Mouse (Mus musculus) frontal cortex, postnatal 25 days (tissue): Measurements from ENCODE around the gene Hdac1.

Experiments
- DNase-seq, 2 experiments: peaks; one replicate each; pipeline ENCODE4 v3.0.0; 2022; ENCODE audit warnings: low spot score in 2 of 2

Gene Hdac1

GRCm38 (mm10) chr4:129542592-129543141, at the start of gene Hdac1:
Hdac1 (minus strand) TSS chr4:129542713.
- peak; percentile 86 to 92 for DNase-seq

DNA sequence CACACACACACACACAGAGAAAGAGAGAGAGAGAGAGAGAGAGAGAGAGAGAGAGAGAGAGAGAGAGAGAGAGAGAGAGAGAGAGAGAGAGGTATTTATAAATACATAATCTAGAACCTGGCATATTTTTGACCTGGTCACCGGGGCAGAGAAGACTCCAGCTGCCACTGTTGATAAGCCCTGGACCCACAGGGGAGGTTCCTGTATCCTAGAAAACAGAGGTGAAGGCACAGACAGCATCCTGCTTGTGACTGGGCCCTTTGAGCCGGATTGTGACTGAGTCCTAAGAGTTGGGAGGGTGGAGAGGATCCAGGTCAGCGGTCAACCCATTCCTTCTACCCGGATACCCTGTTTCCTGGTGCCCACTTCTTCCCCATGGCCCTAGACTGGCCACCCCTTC, 46.4 kb upstream of the Hdac1 start:
- DNase-seq, result no peak

- DNase-seq, result no peak
These were observed 44.4 kb upstream of the Hdac1 start for GRCm38 (mm10) chr4:129586943-129587342.

GRCm38 (mm10) chr4:129585773-129586172, 43.3 kb upstream of the Hdac1 start:
- DNase-seq, result no peak

DNA sequence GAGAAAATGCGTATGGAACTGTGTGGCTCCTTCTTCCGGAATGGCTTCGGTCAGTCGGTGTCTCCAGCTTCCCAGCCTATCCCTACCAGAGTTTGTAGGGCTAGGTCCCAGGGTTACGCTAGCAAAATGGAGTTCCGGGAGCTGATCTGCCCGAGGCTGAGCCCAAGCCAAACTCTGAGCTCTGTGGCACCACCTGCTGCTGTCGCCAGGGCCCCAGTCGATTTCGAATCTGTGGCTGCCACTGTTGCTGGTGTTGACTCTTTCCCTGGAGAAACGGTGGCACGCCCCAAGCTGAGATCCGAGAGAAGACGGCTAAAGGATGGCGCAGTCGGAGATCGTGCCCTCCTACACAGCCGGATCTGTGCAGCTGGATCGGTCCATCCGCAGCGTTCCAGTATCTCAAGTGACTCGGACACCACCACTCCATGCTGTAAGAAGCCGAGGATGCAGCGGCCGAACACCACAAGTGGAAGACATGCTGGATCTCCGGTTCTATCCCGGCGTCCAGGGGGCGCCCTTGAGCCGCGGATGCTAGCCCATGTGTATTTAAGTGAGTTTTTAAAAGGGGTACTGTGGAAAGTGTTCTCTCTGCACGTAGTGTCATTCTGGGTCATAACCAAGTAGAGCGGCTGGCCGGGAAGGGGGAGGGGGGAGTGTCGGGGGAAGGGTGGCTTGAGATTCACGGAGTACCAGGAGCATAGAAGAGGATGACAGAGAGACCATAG, 42.5 kb upstream of the Hdac1 start:
- DNase-seq, result peak; percentile 72 to 80

- no peak for DNase-seq
These were observed 41.9 kb upstream of the Hdac1 start for GRCm38 (mm10) chr4:129584370-129584769.

- no peak for DNase-seq
These were observed 39.7 kb upstream of the Hdac1 start for GRCm38 (mm10) chr4:129582251-129582650.

GRCm38 (mm10) chr4:129580347-129580746, 37.8 kb upstream of the Hdac1 start:
- DNase-seq, result no peak

DNA sequence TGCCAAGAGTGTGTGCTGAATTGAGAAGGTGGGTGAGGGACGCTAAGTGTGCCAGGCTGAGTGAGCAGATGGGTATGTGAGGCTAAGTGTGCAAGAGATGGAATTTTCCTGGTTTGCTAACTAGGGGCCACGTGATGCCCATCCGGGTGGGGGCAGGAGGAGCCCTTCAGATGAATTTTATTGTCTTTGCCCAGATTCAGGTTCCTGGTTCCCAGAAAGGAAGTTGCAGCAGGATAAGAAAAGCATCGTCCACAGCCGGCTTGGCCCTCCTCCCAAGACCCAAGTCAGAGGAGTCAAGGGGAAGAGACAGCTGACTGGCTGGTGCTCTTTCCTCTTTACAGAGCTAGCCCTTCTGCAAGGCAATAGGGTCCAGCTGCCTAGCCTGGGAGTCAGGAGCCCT, 36.0 kb upstream of the Hdac1 start, which contains the start of gene Fam167b:
Gene Fam167b, minus strand, starts transcription at position 84 of the 400 bp plus-strand sequence.
- no peak for DNase-seq

- DNase-seq, result no peak
These were observed 35.2 kb upstream of the Hdac1 start for GRCm38 (mm10) chr4:129577688-129578087.

- peak; percentile 12 to 43 for DNase-seq
These were observed 34.5 kb upstream of the Hdac1 start for GRCm38 (mm10) chr4:129576863-129577491.

DNA sequence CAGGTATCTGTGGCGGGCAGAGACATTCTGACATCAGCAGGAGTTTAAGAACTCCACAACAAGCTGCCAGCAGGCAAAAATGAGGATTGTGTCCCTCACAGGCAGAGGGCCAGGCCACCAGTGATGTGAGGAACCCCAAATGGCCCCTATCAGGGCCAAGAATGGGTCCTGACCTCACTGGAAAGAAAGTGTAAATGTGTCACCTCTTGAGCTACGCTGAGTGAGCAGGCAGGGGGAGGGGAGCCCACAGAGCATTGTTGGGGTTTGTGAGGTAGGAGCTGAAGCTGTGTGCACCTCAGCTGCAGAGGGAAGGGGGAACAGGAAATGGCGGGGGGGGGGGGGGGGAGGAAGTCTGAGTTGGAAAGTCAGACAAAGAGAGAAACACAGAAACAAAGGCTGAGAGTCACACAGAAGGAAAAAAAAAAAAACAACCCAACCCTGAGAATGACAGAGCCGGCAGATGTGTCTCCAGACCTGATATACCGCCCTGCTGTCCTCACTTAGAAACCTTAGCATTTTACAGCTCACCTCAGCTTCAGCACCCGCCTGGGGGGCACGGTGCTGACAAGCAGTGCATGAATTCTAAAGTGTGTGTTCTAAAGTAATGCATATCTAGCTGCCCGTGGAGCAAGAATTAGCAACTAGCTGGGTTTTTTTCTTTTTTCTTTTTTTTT, 32.8 kb upstream of the Hdac1 start:
- no peak for DNase-seq

DNA sequence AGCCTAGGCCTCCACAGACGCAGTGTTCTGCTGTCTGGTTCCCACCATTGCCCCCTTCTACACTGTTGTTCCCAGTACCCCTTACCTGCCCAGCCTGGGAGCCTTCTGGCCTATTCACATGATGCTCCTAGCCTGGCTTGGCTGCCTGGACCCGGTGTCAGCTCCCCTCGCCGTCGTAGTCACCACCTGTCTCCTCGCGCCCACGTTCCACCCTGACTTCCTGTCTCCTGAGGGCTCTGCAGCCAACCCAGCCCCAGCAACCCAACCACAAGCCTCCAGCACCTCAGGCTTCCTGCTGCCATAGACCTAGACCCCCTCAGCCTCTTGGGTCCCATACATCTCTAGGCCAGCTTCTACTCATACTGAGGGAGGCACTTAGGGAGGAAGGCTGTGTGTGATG, 30.9 kb upstream of the Hdac1 start, which contains the start of gene Lck:
Gene Lck, minus strand, starts transcription at position 212 of the 400 bp plus-strand sequence.
- no peak for DNase-seq

DNA sequence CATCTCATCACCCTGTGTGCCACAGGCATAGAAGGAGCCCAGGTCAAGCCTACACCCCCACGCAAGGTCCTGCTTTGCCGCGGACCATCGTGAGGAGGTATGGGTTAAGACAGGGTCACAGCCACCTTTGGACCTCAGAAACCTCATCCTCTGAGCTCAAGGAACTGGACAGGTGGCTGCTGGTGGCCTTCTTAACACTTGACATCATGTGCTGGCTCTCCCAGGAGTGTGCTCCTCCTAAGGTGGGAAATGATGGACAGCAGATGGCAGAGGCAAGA, 30.5 kb upstream of the Hdac1 start:
- DNase-seq, result no peak

GRCm38 (mm10) chr4:129572236-129573092, 30.0 kb upstream of the Hdac1 start:
- no peak for DNase-seq

DNA sequence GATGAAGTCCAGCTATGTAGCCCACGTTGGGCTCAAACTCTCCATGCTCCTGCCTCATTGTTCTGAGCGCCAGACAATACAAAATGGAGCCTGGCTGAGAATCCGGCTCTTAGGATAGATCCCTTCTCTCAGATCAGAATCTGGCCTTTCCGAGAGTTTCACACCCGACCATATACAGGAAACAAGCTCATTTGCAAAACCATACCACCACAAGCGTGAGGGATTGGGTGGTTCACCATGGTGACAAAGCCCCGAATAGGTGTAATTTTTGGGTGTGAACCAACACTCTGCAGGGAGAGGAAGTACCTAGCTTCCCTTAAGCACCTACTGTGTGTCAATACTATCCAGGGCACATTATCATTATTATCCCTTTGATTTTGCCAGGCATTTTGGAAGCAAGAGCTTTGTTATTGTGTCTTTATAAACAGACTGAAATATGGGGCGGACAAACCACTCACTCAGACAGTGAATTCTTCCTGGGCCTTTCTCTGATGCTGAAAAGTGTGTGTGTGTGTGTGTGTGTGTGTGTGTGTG, 29.1 kb upstream of the Hdac1 start:
- DNase-seq, result no peak

GRCm38 (mm10) chr4:129570028-129570427, 27.5 kb upstream of the Hdac1 start:
- DNase-seq, result no peak

GRCm38 (mm10) chr4:129568366-129568765, 25.9 kb upstream of the Hdac1 start:
- no peak for DNase-seq

DNA sequence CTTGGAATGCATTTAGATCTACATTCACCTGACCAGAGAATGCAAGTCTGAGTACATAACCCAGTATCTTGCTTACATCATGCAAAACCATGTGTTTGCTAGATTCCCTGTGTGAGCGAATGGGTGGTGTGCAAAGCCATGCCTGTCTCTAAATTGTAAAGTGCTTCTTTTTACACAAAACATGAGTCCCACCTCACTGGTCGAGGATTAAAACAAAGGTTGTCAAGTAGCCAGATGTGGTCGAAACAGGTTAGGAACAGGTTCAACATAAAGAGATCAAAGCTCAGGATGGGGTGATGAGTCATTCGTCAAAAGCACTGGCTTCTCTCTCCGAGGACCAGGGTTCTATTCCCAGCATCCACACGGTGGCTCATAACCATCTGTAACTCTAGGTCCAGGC, 22.6 kb upstream of the Hdac1 start:
- no peak for DNase-seq

- DNase-seq, result no peak
These were observed 21.2 kb upstream of the Hdac1 start for GRCm38 (mm10) chr4:129563718-129564117.

- no peak for DNase-seq
These were observed 18.7 kb upstream of the Hdac1 start for GRCm38 (mm10) chr4:129561184-129561583.
